Mouse (Mus musculus): ENCODE data around the gene Olfr294. TPM values are rescaled to one million over a fixed set of nuclear protein-coding genes. Genes with fewer than 3 reads are reported as not detected.

Gene Olfr294
- not detected in 2 replicates for polyA plus RNA-seq (2012; rRNA removed)

DNA sequence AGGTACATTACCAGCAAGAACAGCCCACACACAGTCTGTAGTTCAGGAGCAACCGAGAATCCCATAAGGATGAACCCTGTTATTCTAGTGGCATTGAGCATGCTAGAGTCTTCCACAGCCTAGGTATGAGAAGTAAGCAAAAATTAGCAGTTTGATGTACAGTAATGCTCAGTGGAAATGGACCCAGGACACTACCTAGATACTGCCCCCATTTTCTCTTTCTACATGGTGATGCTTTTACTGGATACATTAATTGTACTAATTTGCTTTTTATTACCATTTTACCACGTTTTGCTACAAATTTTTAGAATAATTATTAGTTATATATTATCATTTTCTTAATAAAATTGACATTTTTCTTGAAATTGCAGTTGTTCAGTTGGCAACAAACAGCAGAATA lies at the start of gene Olfr294:
TSS of gene Olfr294 (minus strand) at position 101 of the 400 bp plus-strand sequence.
- Histone ChIP-seq H3K36me3 (ENCODE audit: control insufficient read depth, insufficient read depth, low read length) (no peaks in the 10 kb centered on the region), H3K4me1 (ENCODE audit: control insufficient read depth, insufficient read depth, insufficient read length) (no peaks in the 10 kb centered on the region), H3K4me3 (ENCODE audit: extremely low read depth, insufficient read depth, insufficient read length) (no peak within 1 kb of the TSS), H3K27me3 (ENCODE audit: control insufficient read depth, insufficient read depth, low read length) (no peaks in the 10 kb centered on the region), H3K27ac (ENCODE audit: insufficient read depth, low read length) (no peak within 1 kb of the TSS)
- TF ChIP-seq CTCF (IDR thresholded peaks at IDR 0.05; ENCODE audit: extremely low read depth, insufficient read depth, insufficient read length, insufficient replicate concordance) = no peak
- TF ChIP-seq POLR2A (IDR thresholded peaks at IDR 0.05; ENCODE audit: low read depth, low read length) = no peak
- WGBS = 46% methylated on average over 2 of the region's 2 CpGs
- DNase-seq (ENCODE audit: low read depth in 1 of 2, low spot score in 2 of 2) = no peak

DNA sequence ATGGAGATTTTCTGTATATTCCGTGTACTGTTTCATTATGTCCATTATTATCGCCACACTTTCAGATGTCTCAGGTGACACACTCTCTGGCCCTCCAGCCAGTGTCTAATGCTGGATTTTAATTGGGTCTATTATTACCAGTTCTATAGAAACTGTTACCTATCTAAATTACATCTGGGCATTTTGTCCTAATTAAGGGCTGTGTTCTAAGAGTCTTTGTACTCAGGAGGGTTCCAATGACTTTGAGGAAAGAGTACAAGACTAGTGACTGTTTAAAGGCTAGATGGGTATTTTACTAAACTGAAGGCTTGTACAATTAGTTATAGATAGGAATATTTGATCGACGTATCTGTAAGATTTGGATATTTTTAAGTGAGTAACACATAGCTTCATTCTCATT lies 32.3 kb upstream of the Olfr294 start, which contains the start of gene Olfr293:
TSS of gene Olfr293 (plus strand) at position 301 of the 400 bp plus-strand sequence.
- 91% methylated on average over 4 of the region's 4 CpGs for WGBS
- H3K27me3 ChIP-seq (ENCODE audit: control insufficient read depth, insufficient read depth, low read length) = no peaks in the 10 kb centered on the region
- DNase-seq (ENCODE audit: low read depth in 1 of 2, low spot score in 2 of 2) = no peak
- no peak within 1 kb of the TSS for H3K4me3 ChIP-seq (ENCODE audit: extremely low read depth, insufficient read depth, insufficient read length)
- H3K27ac ChIP-seq (ENCODE audit: insufficient read depth, low read length) = no peak within 1 kb of the TSS
- no peaks in the 10 kb centered on the region for H3K4me1 ChIP-seq (ENCODE audit: control insufficient read depth, insufficient read depth, insufficient read length)
- no peaks in the 10 kb centered on the region for H3K36me3 ChIP-seq (ENCODE audit: control insufficient read depth, insufficient read depth, low read length)
- no peak for TF ChIP-seq CTCF (IDR thresholded peaks at IDR 0.05; ENCODE audit: extremely low read depth, insufficient read depth, insufficient read length, insufficient replicate concordance)
- TF ChIP-seq POLR2A (IDR thresholded peaks at IDR 0.05; ENCODE audit: low read depth, low read length) = no peak

- Histone ChIP-seq H3K27ac (ENCODE audit: insufficient read depth, low read length) (no peak within 1 kb of the TSS), H3K36me3 (ENCODE audit: control insufficient read depth, insufficient read depth, low read length) (no peaks in the 10 kb centered on the region), H3K4me3 (ENCODE audit: extremely low read depth, insufficient read depth, insufficient read length) (no peak within 1 kb of the TSS), H3K27me3 (ENCODE audit: control insufficient read depth, insufficient read depth, low read length) (no peaks in the 10 kb centered on the region), H3K4me1 (ENCODE audit: control insufficient read depth, insufficient read depth, insufficient read length) (no peaks in the 10 kb centered on the region)
- 74% methylated on average over 2 of the region's 2 CpGs for WGBS
- TF ChIP-seq CTCF (IDR thresholded peaks at IDR 0.05; ENCODE audit: extremely low read depth, insufficient read depth, insufficient read length, insufficient replicate concordance) = no peak
- TF ChIP-seq POLR2A (IDR thresholded peaks at IDR 0.05; ENCODE audit: low read depth, low read length) = no peak
- DNase-seq (ENCODE audit: low read depth in 1 of 2, low spot score in 2 of 2) = no peak
Observed at GRCm38 (mm10) chr7:86583562-86583961, 32.9 kb downstream of the Olfr294 start, which contains the start of gene Olfr295. Gene Olfr295 (plus strand): TSS chr7:86583862.

Other genes starting within 250 kb of the Olfr294 start
- not detected in 2 replicates for gene Olfr305, start 249.7 kb downstream of the Olfr294 start, polyA plus RNA-seq (2012; rRNA removed)
- not detected in 2 replicates for gene Olfr304, start 230.0 kb downstream of the Olfr294 start, polyA plus RNA-seq (2012; rRNA removed)
- gene Olfr303, start 218.9 kb downstream of the Olfr294 start, polyA plus RNA-seq (2012; rRNA removed) = not detected in 2 replicates
- not detected in 2 replicates for gene Olfr301, start 212.8 kb downstream of the Olfr294 start, polyA plus RNA-seq (2012; rRNA removed)
- gene Olfr299, start 156.7 kb downstream of the Olfr294 start, polyA plus RNA-seq (2012; rRNA removed) = not detected in 2 replicates
- gene Olfr298, start 124.2 kb downstream of the Olfr294 start, polyA plus RNA-seq (2012; rRNA removed) = not detected in 2 replicates
- gene Olfr297, start 96.7 kb downstream of the Olfr294 start, polyA plus RNA-seq (2012; rRNA removed) = not detected in 2 replicates
- not detected in 2 replicates for gene Olfr295, start 32.8 kb downstream of the Olfr294 start, polyA plus RNA-seq (2012; rRNA removed)
- not detected in 2 replicates for gene Olfr293, start 32.4 kb upstream of the Olfr294 start, polyA plus RNA-seq (2012; rRNA removed)
- gene Olfr292, start 71.7 kb upstream of the Olfr294 start, polyA plus RNA-seq (2012; rRNA removed) = not detected in 2 replicates
- 0.07 and 0.23 TPM in 2 replicates for gene Folh1, start 159.3 kb upstream of the Olfr294 start, polyA plus RNA-seq (2012; rRNA removed)
- gene Vmn2r77, start 178.4 kb upstream of the Olfr294 start, polyA plus RNA-seq (2012; rRNA removed) = not detected in 2 replicates

Measured in spleen, adult 2 months (tissue).